16 mouse cellular contexts compared by ENCODE assay signal in the genomic region with DNA sequence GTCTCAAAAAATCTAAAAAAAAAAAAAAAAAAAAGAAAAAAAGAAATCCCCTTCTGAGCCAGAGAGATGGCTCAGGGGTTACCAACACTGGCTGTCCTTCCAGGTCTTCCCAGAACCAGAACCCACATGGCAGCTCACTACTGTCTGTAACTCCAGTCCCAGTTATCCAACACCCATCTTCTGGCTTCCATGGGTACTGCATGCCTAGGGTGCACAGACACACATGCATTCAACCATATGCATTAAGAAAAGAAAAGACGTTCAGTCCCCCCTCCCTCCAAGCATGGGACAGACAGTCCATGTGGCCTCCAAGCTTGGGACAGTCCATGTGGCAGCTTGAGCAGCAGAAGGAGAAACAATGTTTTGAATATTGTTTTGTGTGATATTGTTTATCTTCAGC. TPM values are rescaled to one million over a fixed set of nuclear protein-coding genes. Genes with fewer than 3 reads are reported as not detected.
A peak's percentile ranks its signal among the peaks of the same experiment; 100 is the strongest.
DNase-seq lines count a peak whose midpoint lies in the region; ATAC-seq and TF ChIP-seq lines count a peak whose summit lies in the region.
"Had no signal": no experiment of that assay in that cellular context is flagged by ENCODE, and none has a peak within 500 bp of the region (broad histone marks: within the 10 kb centered on the region; RNA-seq: fewer than 3 reads in every experiment).

No protein-coding gene starts in this region.

- no peak overlapping the region for H3K4me2 ChIP-seq in kidney, postnatal 0 days (ENCODE audit: low read length)
- H3K4me2 ChIP-seq: heart, embryonic 12.5 days; hindbrain, embryonic 13.5 days; stomach, embryonic 15.5 days had no signal

- 47% methylated on average over 1 of the region's 1 CpGs for WGBS in kidney, postnatal 0 days

- peaks cover 35% of the 10 kb centered on the region for H3K4me1 ChIP-seq in erythroblast, embryonic 14.5 days (ENCODE audit: control insufficient read depth)
- H3K4me1 ChIP-seq in kidney, postnatal 0 days (replicated peaks; ENCODE audit: insufficient read depth, low read length), result peaks cover 4% of the 10 kb centered on the region

- ATAC-seq in erythroblast, adult 5-6 weeks (replicated peaks; ENCODE audit: low FRiP score, poor library complexity, severe bottlenecking), result no peak
- ATAC-seq in kidney, postnatal 0 days (replicated peaks; ENCODE audit: low FRiP score, low read depth), result no peak
- ATAC-seq in megakaryocyte progenitor cell, adult 5-6 weeks (replicated peaks; ENCODE audit: poor library complexity), result no peak

- no peaks in the 10 kb centered on the region for H3K27me3 ChIP-seq in erythroblast, embryonic 14.5 days (ENCODE audit: control insufficient read depth)
- no peaks in the 10 kb centered on the region for H3K27me3 ChIP-seq in kidney, postnatal 0 days (ENCODE audit: insufficient read depth, low read length)
- H3K27me3 ChIP-seq: heart, embryonic 12.5 days; hindbrain, embryonic 13.5 days; stomach, embryonic 15.5 days had no signal

- H3K36me3 ChIP-seq in erythroblast, embryonic 14.5 days (ENCODE audit: control insufficient read depth), result peaks cover 54% of the 10 kb centered on the region
- H3K36me3 ChIP-seq in kidney, postnatal 0 days (ENCODE audit: insufficient read depth, low read length), result peaks cover 22% of the 10 kb centered on the region

- peak; percentile 7; the same call in 1 of the 2 replicates for TF ChIP-seq CTCF in kidney, postnatal 0 days (IDR thresholded peaks at IDR 0.05; ENCODE audit: low read depth)

- H3K9me3 ChIP-seq in erythroblast, embryonic 14.5 days (ENCODE audit: control insufficient read depth, low read length), result no peaks in the 10 kb centered on the region
- H3K9me3 ChIP-seq in kidney, postnatal 0 days (replicated peaks; ENCODE audit: low read length), result no peaks in the 10 kb centered on the region
- H3K9me3 ChIP-seq: heart, embryonic 12.5 days; hindbrain, embryonic 13.5 days; stomach, embryonic 15.5 days had no signal

- peak; percentile 23 for DNase-seq in kidney, postnatal 0 days (ENCODE audit: low spot score)
- no peak for DNase-seq in kidney, postnatal 14 days
- DNase-seq in retina, postnatal 1 day, result peak; percentile 44
- DNase-seq in retina, embryonic 14.5 days (ENCODE audit: low spot score), result no peak
- no peak for DNase-seq in frontal cortex, postnatal 25 days (ENCODE audit: low spot score in 2 of 2)
- DNase-seq: cerebellum, adult 18-20 months; embryo, embryonic 11 days; gastrocnemius, postnatal 14 days; kidney, postnatal 10 days had no signal

- H3K9ac ChIP-seq in kidney, postnatal 0 days (ENCODE audit: low read depth, low read length), result no peak overlapping the region
- H3K9ac ChIP-seq: heart, embryonic 12.5 days; hindbrain, embryonic 13.5 days; stomach, embryonic 15.5 days had no signal

- H3K4me3 ChIP-seq in erythroblast, embryonic 14.5 days (replicated peaks), result peak overlapping the region; percentile 16
- H3K4me3 ChIP-seq in kidney, postnatal 0 days (replicated peaks; ENCODE audit: low read depth, low read length), result no peak overlapping the region
- H3K4me3 ChIP-seq: heart, embryonic 12.5 days; hindbrain, embryonic 13.5 days; stomach, embryonic 15.5 days had no signal

- H3K27ac ChIP-seq in kidney, postnatal 0 days, result no peak overlapping the region
- H3K27ac ChIP-seq: hindbrain, embryonic 13.5 days; macrophage; stomach, embryonic 15.5 days had no signal

RNA-seq across cellular contexts. Expression of gene Anp32e, which starts 3.1 kb away (rescaled TPM):
- 32.3 and 36.6 TPM in 2 replicates for polyA plus RNA-seq in erythroblast, embryonic 14.5 days (2012)
- total RNA-seq in erythroblast, adult 5-6 weeks (2015; ENCODE audit: low replicate concordance), result 37.6 and 46.3 TPM in 2 replicates
- total RNA-seq in erythroblast, adult 5-6 weeks (2017; ENCODE audit: low replicate concordance), result 212 and 278 TPM in 2 replicates
- 128 and 151 TPM in 2 replicates for polyA plus RNA-seq in kidney, postnatal 0 days (2015; fragmentation: Nextera tagmentation; extraction: Ambion mirVana)
- 101 and 132 TPM in 2 replicates for total RNA-seq in megakaryocyte progenitor cell, adult 5-6 weeks (2015)
- total RNA-seq in megakaryocyte progenitor cell, adult 5-6 weeks (2017), result 384 and 526 TPM in 2 replicates

RNA-seq across cellular contexts. Expression of gene Car14, which starts 27.7 kb away (rescaled TPM):
- polyA plus RNA-seq in erythroblast, embryonic 14.5 days (2012), result not detected in 2 replicates
- total RNA-seq in erythroblast, adult 5-6 weeks (2015; ENCODE audit: low replicate concordance), result not detected in 2 replicates
- not detected in 2 replicates for total RNA-seq in erythroblast, adult 5-6 weeks (2017; ENCODE audit: low replicate concordance)
- polyA plus RNA-seq in kidney, postnatal 0 days (2015; fragmentation: Nextera tagmentation; extraction: Ambion mirVana), result 12.9 and 15.2 TPM in 2 replicates
- total RNA-seq in megakaryocyte progenitor cell, adult 5-6 weeks (2015), result not detected in 2 replicates
- total RNA-seq in megakaryocyte progenitor cell, adult 5-6 weeks (2017), result not detected in 2 replicates
- polyA plus RNA-seq: macrophage had no signal

RNA-seq across cellular contexts. Expression of gene Aph1a, which starts 38.4 kb away (rescaled TPM):
- 3.5 and 4.3 TPM in 2 replicates for polyA plus RNA-seq in erythroblast, embryonic 14.5 days (2012)
- total RNA-seq in erythroblast, adult 5-6 weeks (2015; ENCODE audit: low replicate concordance), result 8.8 and 13.1 TPM in 2 replicates
- 6.1 and 9.8 TPM in 2 replicates for total RNA-seq in erythroblast, adult 5-6 weeks (2017; ENCODE audit: low replicate concordance)
- 48.7 and 55.5 TPM in 2 replicates for polyA plus RNA-seq in kidney, postnatal 0 days (2015; fragmentation: Nextera tagmentation; extraction: Ambion mirVana)
- 30.6 and 30.8 TPM in 2 replicates for total RNA-seq in megakaryocyte progenitor cell, adult 5-6 weeks (2015)
- 34.9 and 35.1 TPM in 2 replicates for total RNA-seq in megakaryocyte progenitor cell, adult 5-6 weeks (2017)

RNA-seq across cellular contexts. Expression of gene BC028528, which starts 40.4 kb away (rescaled TPM):
- polyA plus RNA-seq in erythroblast, embryonic 14.5 days (2012), result not detected in 2 replicates
- total RNA-seq in erythroblast, adult 5-6 weeks (2015; ENCODE audit: low replicate concordance), result 19.0 and 37.9 TPM in 2 replicates
- 7.0 and 15.9 TPM in 2 replicates for total RNA-seq in erythroblast, adult 5-6 weeks (2017; ENCODE audit: low replicate concordance)
- 24.0 and 27.1 TPM in 2 replicates for polyA plus RNA-seq in kidney, postnatal 0 days (2015; fragmentation: Nextera tagmentation; extraction: Ambion mirVana)
- total RNA-seq in megakaryocyte progenitor cell, adult 5-6 weeks (2015), result 55.1 and 62.0 TPM in 2 replicates
- 63.3 and 68.9 TPM in 2 replicates for total RNA-seq in megakaryocyte progenitor cell, adult 5-6 weeks (2017)

RNA-seq across cellular contexts. Expression of gene Ciart, which starts 50.1 kb away (rescaled TPM):
- 0.05 and 0.33 TPM in 2 replicates for polyA plus RNA-seq in erythroblast, embryonic 14.5 days (2012)
- total RNA-seq in erythroblast, adult 5-6 weeks (2015; ENCODE audit: low replicate concordance), result not detected in 2 replicates
- not detected in 2 replicates for total RNA-seq in erythroblast, adult 5-6 weeks (2017; ENCODE audit: low replicate concordance)
- polyA plus RNA-seq in kidney, postnatal 0 days (2015; fragmentation: Nextera tagmentation; extraction: Ambion mirVana), result 1.1 and 1.2 TPM in 2 replicates
- total RNA-seq in megakaryocyte progenitor cell, adult 5-6 weeks (2015), result 0.56 and 1.3 TPM in 2 replicates
- 2.8 and 3.3 TPM in 2 replicates for total RNA-seq in megakaryocyte progenitor cell, adult 5-6 weeks (2017)

Comparison
In these comparisons a context has a peak if more than half of its experiments do, and no peak if none do; other contexts are left out.
1. DNase-seq: peak in kidney, postnatal 0 days (single experiment) and retina, postnatal 1 day (single experiment); none in kidney, postnatal 14 days (single experiment), retina, embryonic 14.5 days (single experiment) and frontal cortex, postnatal 25 days (0 of 2).